Mouse (Mus musculus): ENCODE measurements at regions not wholly inside any gene's neighbourhood (a gene's known extent, or its start where the extent isn't known, plus 50 kb on each side); places are given as distances from the start of the nearest gene placed in this dataset.

GRCm38 (mm10) chr16:5673372-5673960 lies 211.7 kb upstream of the Rbfox1 start:
- in situ Hi-C loops (cut with MboI, MseI), result no loop called here

- in situ Hi-C loops (cut with MboI, MseI), result no loop called here
Observed at GRCm38 (mm10) chr16:5672871-5673270, 212.3 kb upstream of the Rbfox1 start.

GRCm38 (mm10) chr16:5668403-5668967 lies 216.7 kb upstream of the Rbfox1 start:
- in situ Hi-C loops (cut with MboI, MseI), result no loop called here

GRCm38 (mm10) chr16:5661918-5662317 lies 223.2 kb upstream of the Rbfox1 start:
- in situ Hi-C loops (cut with MboI, MseI), result no loop called here

- in situ Hi-C loops (cut with MboI, MseI), result no loop called here
Observed at GRCm38 (mm10) chr16:5651551-5651950, 233.6 kb upstream of the Rbfox1 start.

- in situ Hi-C loops (cut with MboI, MseI), result no loop called here
Observed at GRCm38 (mm10) chr16:5651002-5651401, 234.2 kb upstream of the Rbfox1 start.

- in situ Hi-C loops (cut with MboI, MseI), result no loop called here
Observed at GRCm38 (mm10) chr16:5639956-5640355, 245.2 kb upstream of the Rbfox1 start.

GRCm38 (mm10) chr16:5629996-5630395 lies 255.2 kb upstream of the Rbfox1 start:
- in situ Hi-C loops (cut with MboI, MseI), result no loop called here

- in situ Hi-C loops (cut with MboI, MseI), result no loop called here
Observed at GRCm38 (mm10) chr16:5627910-5628309, 257.2 kb upstream of the Rbfox1 start.

- in situ Hi-C loops (cut with MboI, MseI), result no loop called here
Observed at GRCm38 (mm10) chr16:5627117-5627909, 257.8 kb upstream of the Rbfox1 start.

GRCm38 (mm10) chr16:5625159-5625558 lies 260.0 kb upstream of the Rbfox1 start:
- in situ Hi-C loops (cut with MboI, MseI), result no loop called here

- in situ Hi-C loops (cut with MboI, MseI), result no loop called here
Observed at GRCm38 (mm10) chr16:5620566-5620965, 264.6 kb upstream of the Rbfox1 start.

- in situ Hi-C loops (cut with MboI, MseI), result no loop called here
Observed at GRCm38 (mm10) chr16:5616356-5616755, 268.8 kb upstream of the Rbfox1 start.

- in situ Hi-C loops (cut with MboI, MseI), result no loop called here
Observed at GRCm38 (mm10) chr16:5595359-5595758, 289.8 kb upstream of the Rbfox1 start.

GRCm38 (mm10) chr16:5578333-5578732 lies 306.8 kb upstream of the Rbfox1 start:
- in situ Hi-C loops (cut with MboI, MseI), result no loop called here

- in situ Hi-C loops (cut with MboI, MseI), result no loop called here
Observed at GRCm38 (mm10) chr16:5572780-5573179, 312.4 kb upstream of the Rbfox1 start.

GRCm38 (mm10) chr16:5570619-5571018 lies 314.5 kb upstream of the Rbfox1 start:
- in situ Hi-C loops (cut with MboI, MseI), result no loop called here

- in situ Hi-C loops (cut with MboI, MseI), result no loop called here
Observed at GRCm38 (mm10) chr16:5569101-5569500, 313.3 kb upstream of the Eef2kmt start.

- in situ Hi-C loops (cut with MboI, MseI), result no loop called here
Observed at GRCm38 (mm10) chr16:5549026-5549425, 293.2 kb upstream of the Eef2kmt start.

GRCm38 (mm10) chr16:5548602-5549001 lies 292.8 kb upstream of the Eef2kmt start:
- in situ Hi-C loops (cut with MboI, MseI), result no loop called here

GRCm38 (mm10) chr16:5546808-5547207 lies 291.0 kb upstream of the Eef2kmt start:
- in situ Hi-C loops (cut with MboI, MseI), result no loop called here

- in situ Hi-C loops (cut with MboI, MseI), result no loop called here
Observed at GRCm38 (mm10) chr16:5545801-5546200, 290.0 kb upstream of the Eef2kmt start.

GRCm38 (mm10) chr16:5544436-5544835 lies 288.7 kb upstream of the Eef2kmt start:
- in situ Hi-C loops (cut with MboI, MseI), result no loop called here
